Mouse (Mus musculus) embryo, embryonic 9.5 days (tissue): ENCODE data around the gene 4921517D22Rik.

Source experiments
- DNase-seq: peaks from one replicate; pipeline ENCODE4 v3.0.0-alpha.2; 2017; ENCODE audit errors: extremely low spot score

Gene 4921517D22Rik

DNA sequence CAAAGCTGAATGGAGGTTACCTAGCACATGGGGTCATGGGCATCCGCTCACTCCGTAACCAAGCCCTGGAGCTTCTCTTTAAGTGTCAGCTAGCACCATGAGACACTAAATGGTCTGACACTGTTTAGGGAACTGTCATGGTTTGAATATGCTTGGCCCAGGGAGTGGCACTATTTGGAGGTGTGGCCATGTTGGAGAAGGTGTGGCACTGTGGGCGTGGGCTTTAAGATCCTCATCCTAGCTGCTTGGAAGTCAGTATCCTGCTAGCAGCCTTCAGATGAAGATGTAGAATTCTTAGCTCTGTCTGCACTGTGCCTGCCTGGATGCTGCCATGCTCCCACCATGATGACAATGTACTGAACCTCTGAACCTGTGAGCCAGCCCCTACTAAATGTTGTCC lies 33.5 kb downstream of the 4921517D22Rik start:
- DNase-seq = no peak

DNA sequence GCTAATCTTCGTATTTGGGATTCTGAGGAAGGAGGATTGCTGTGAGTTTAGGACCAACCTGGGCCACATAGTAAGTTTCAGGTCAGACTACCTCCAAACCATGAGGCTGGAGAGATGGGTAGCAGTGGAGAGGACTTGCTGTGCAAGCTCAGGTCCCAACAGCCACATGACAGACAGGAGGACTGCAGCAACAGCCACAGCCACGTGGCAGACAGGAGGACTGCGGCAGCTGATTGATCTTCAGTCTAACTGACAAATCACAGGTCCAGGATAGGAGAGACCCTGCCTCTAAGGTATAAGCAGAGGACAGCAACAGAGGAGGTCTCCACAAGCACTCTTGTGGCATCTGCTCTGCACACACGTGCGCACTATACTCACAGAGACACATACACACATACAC lies 36.1 kb downstream of the 4921517D22Rik start:
- no peak for DNase-seq

DNA sequence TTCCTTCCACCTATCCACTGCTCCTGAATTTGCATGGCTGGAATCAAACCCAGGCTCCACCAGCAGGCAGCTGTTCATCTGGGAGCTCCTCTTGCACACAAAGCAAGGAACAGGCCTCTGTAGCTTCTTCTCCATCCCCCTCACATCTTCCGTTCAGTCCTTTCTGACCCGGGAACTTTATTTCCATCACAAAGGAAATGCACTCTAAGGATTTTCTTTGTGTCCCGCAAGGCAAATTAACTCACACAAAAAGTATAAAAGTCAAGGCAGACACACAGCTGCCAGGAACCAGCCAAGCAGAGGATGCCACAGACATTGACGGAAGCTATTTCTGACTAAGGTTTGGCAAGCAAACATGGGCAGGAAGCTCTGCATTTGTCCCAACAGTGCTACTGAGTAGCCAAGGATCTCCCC lies 36.9 kb downstream of the 4921517D22Rik start:
- DNase-seq = no peak

DNA sequence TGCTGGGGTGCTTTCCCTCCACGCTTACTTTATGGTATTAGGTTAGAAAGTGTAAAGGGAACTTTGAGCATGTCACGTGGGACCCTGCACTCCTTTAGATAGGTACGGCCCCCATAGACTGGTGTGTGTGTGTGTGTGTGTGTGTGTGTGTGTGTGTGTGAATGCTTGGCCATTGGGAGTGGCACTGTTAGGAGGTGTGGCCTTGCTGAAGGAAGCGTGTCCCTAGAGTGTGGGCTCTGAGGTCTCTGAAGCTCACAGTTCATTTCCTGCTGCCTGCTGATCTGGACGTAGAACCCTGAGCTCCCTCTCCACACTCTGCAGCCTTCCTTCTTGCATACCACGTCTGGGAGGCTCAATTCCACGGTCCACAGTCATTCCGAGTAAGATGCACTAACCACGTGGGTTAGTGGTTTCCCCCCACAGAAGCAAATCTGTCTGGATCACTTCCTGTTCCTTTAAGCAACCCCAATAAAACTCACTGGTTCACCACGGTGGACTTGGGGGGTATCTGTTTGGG lies 37.5 kb downstream of the 4921517D22Rik start:
- DNase-seq = no peak

DNA sequence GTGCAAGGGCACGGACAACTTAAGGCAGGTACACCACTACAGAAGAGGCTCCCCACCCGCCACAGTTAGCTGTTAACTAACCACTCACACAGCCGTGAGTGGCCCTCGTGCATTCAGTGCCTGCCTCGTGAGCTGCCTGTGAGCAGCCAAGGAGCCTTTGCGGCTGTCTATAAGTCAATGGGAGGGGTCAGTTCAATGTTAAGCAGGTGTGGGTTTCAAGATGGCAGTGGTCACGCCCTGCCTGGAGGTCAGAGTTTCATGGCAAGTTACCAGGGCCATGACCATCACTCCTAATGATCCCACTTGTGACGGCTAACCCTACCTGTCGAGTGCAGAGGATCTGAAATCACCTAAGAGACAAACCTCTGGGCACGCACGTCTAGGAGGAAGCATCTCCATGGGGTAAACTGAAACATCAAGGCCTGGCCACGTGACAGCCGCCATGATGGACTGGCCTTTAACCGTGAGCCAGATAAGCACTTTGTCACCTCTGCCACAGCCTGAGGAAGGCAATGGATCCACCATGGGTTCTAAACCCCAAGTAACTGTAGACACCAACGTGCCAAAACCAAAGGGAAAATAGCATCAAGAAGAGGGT lies 38.1 kb downstream of the 4921517D22Rik start:
- no peak for DNase-seq

DNA sequence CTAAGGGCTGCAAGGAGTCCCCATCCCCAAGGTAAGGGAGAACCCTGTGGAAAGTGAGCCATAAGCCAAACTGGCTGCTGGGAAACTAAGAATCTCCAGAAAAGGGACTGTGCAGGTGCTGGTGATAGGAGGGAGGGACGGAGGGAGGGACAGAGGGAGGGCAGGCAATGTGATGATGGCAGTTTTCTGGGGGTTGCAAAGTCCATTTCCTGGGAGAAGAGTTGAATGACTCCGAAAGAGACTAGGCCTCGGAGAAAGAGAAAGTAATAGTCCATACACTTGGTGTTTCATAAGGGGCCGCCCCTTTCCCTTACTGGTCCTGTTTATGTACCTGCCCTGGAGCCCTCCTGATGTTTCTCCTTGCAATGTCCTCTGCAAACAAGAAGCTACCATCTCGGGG lies 39.4 kb downstream of the 4921517D22Rik start:
- DNase-seq = no peak

DNA sequence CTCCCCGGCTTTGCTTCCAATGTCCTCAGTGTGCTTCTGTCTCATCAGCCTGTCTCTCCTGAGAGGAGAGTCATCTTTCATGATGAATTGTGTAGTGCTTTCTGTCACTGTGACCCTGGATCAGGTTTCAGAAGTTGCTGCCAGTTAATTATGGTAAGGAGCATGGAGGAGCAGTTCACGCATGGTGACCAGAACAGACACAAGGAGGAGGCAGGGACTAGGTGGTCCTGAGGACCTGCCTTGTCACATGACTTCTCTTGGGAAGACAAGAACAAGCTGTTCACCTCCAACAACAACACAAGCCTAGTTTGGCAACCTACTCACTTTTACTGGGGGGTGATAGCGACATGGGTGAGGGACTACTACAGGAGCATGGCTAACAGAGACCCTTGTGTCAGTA lies 40.8 kb downstream of the 4921517D22Rik start:
- no peak for DNase-seq

DNA sequence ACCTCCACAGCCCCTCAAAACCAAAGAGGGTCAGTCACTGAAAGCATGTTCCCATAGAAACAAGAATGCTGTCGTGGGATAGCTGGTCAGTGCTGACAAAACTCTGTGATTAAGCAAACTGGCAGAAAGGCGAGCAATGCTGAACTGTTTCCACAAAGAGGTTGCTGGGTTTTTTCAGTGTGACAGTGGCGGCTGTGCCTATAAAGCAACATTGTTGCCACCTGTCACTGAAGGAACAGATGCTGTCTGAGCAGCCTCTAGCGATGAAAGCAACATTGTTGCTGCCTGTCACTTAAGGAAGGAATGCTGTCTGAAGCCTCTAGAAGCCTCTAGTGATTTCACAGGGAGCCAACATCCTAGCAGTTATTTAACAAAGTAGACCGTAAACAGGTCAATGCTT lies 41.3 kb downstream of the 4921517D22Rik start:
- no peak for DNase-seq

DNA sequence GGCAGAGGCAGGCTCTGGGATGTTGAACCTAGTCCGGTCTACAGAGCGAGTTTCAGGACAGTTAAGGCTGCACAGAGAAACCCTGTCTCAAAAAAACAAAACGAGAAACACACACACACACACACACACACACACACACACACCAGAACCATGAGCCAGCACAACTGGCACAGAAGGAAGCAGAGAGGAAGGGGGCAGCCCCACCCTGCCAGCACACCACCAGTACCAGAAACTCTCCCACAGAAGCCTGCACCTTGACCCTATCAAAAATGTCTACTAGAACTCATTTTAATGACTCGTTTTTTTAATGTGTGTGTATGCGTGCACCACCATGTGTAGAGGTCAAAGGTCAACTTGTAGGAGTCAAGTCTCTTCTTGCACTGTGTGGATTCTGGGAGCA lies 44.1 kb downstream of the 4921517D22Rik start:
- DNase-seq = no peak

DNA sequence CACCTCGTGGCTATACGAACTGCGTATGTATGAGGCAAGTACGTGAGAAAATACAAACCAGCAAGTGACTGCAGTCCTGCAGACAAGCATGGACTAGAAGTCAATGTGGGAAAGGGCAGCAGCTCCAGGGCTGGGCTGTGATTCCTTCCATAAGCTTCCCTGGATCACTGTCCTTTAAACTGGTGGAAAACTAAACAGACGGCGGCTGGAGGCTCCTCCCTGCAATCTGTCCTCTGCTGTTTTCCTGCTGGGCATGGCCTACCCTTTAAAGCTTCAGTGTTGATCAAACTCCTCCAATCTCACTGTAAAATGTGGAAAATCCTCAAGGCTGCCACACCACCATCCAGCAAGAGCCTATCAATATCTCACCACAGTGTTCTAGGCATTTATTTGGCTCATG lies 45.3 kb downstream of the 4921517D22Rik start:
- no peak for DNase-seq

DNA sequence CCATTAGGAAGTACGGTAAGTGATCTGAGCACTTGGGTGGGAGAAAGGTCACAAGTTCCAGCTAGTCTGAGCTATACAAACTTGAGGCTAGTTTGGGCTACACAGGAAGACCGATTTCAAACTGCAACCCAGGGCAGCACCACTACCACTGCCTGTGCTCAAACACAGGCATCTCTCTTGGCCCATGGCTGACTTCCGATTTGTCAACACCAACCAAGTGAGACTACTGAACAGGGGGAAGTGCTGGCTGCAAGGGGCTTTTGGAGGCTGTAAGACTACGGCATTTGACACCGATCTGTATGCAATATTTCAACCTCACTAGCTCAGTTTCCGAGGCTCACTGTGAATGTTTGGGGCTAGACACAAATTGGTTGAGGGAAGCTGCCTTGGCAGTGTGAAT lies 46.4 kb downstream of the 4921517D22Rik start:
- DNase-seq = no peak

DNA sequence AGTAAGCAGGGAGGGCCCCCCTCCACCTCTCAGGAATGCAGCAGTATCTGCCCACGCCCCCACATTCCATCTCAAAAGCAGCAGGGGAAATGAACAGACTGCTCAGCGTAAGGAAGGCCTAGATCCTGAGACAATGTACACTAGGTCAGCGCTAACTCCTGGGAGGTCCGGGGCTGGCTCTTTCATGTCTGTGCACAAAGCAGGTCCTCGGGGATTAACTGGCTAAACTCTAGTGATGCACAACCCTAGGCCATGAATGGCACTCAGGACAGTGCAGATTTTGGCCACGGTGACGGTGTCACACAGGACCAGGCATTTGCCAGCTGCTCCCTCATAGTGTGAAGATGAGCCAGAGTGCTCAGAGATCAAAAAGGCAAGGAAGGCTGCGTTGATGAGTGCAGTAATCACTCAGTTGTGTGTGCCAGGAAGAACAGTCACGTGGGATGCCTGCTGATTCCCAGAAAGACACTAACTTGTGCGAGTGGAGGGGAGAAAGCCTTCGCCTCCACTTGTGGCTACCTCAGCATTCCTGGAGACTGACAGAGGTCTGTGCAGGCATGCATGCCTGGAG lies 47.1 kb downstream of the 4921517D22Rik start:
- DNase-seq = peak; percentile 27

DNA sequence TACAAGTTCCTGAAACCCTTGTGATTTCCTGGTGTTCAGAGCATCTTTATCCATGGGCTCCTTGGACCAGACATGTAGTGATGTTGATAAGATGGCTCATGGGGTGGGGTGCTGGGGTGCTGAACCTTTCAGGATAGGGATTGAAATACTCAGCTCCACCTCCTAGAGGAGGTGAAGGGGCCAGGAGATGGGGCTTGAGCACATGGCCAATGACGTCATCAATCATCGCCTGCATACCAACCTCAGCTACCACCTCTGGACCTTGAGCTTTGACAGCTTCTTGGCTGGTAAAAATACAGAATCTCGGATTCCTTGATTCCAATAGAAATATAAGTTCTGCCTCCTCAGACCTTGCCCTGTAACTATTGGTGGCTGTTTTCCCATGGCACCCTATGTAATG lies 48.4 kb downstream of the 4921517D22Rik start:
- DNase-seq = no peak

DNA sequence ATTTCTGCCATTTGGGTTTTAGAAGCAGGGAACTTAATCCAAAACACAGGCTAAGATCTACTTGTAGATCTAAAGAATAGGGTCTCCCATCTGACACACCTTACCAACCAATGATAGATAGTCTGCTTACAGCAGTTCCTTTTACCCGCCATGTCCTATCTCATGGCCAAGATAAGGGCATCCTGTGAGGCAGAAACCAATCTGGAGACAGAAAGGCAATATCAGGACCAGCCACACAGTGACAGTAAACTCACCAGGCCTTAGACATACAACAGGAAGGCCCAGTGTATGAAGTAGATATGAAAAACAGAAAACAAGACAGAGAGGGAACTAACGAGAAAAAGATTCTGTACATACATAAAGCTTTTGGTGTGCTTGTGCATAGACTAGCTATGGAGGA lies 51.1 kb downstream of the 4921517D22Rik start:
- DNase-seq = no peak

DNA sequence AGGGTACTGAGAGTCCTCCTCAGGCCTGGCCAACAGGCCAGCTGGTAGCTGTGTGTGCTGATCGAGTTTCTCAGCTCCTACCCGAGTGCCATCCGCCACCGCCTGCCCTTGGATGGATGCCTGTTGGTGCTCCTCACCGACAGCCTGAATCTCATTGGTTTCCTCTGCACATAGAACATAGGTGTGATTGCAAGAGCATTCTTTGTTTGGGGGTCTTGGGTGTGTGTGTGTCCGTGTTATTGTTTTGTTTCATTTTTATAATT lies 53.8 kb downstream of the 4921517D22Rik start:
- DNase-seq = no peak

DNA sequence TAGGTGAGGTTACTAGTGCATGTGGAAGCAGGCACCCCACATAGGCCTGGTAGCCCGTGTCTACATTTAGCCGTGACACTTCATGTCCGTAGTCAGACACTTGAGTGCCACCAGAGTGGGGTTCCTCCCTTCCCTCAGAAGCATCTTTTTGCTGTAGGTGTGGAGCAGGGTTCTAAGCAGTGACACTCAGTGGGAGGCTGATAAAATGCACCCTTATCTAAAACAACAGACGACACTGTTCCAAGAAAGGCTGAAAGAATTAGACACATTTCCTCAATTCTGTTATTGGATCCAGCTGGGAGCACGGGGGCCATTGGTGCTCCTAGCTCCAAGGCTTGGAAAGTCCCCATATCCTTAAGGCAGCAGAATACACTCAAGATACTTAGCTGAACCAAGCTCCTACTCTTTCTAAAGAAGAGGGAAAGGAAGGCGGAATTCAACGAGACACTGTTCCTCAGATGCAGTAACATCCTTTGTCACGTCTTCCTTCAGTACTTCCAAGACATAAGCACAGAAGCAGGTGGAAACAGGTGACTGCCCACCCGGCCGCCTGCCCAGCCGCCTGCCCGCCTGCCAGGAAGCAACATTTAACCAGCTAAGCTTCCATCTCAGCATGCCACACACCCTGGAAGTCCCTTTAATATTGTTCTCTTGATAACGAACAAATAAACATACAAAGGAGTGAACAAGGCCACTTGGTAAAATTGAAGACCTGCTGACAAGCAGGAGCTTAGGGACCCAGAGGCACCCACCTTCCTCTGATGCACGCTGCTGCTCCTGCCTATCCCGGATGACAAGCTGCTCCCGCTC lies 54.3 kb downstream of the 4921517D22Rik start:
- no peak for DNase-seq

DNA sequence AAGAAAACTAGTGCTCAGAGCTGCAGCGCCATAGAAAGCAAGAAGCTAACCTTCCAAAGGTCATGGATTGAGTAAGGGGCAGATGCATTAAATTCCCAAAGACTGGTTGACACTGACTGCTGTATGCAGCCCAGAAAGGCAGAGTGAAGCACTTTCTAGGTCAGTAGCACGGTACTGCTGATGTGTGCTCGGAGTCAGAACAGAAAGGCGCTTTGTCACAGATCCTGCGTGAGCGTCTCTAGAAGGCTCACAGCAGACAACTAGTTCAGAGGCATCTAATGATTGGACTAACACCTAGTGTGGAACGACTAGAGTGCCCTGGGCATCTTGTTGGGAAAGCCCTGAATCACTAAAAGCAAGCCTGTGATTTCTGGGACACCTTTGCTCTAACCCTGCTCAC lies 56.1 kb downstream of the 4921517D22Rik start:
- DNase-seq = no peak
